Mouse (Mus musculus) layer of hippocampus, adult 6 months (tissue): ENCODE results near the gene Tcl1b5. TPM values are rescaled to one million over a fixed set of nuclear protein-coding genes. Genes with fewer than 3 reads are reported as not detected.

Source experiments
- long read RNA-seq, 2 experiments: library from polyadenylated mRNA; unstranded; transcript quantifications; one replicate each; pipeline ENCODE4 v2.0.0; 2019 to 2020
- polyA plus RNA-seq: library from polyadenylated mRNA; unstranded; fragments of <200 nt; fragmentation: Nextera tagmentation; gene quantifications from 2 replicates; pipeline ENCODE4 v1.2.3, GENCODE M21; 2021

Gene Tcl1b5
- polyA plus RNA-seq, result not detected in 2 replicates
- long read RNA-seq, experiment 1, result 0 reads
- long read RNA-seq, experiment 2, result 0 reads

DNA sequence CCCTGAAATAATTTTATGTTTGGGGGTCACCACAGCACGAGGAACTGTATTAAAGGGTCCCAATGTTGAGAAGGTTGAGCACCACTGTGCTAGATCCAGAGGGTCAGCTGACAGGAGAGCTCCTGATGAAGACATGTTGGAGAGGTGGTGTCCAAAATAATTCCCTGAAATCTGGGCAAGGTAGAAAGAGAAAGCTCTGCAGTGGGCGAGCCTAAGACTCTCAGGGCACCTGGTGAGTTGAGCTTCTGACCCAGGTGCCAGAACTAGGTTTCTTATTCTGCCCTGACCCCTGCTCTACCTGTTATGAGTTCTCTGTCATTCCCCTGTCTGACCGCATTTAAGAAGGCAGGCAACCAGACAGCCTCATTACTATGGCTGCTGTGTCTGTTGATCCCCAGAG lies at the start of gene Tcl1b5:
TSS of gene Tcl1b5 (plus strand) at position 301 of the 400 bp plus-strand sequence.

DNA sequence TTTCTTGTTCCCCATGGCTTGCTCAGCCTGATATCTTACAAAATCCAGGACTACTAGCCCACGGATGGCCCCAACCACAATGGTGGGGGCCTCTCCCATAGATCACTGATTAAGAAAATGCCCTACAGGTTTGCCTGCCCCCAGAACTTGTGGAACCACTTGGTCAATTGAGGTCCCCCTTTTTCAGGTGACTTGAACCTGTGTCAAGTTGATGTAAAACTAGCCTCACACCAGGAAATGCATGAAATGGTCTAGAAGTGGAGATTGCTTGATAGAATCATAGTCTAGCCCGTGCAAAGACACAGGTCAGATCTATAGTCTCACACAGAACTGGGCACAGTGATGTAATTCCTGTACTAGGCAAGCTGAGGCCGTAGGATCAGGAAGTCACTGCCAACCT lies 30.4 kb upstream of the Tcl1b5 start, which contains the start of gene Tcl1b2:
TSS of gene Tcl1b2 (plus strand) at position 301 of the 400 bp plus-strand sequence.

DNA sequence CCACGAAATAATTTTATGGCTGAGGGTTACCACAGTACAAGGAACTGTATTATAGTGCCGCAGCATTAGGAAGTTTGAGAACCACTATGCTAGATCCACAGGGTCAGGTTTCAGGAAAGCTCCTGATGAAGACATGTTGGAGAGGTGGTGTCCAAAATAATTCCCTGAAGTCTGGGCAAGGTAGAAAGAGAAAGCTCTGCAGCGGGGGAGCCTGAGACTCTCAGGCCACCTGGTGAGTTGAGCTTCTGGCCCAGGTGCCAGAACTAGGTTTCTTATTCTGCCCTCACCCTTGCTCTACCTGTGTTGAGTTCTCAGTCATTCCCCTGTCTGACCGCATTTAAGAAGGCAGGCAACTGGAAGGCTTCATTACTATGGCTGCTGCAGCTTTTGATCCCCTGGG lies 16.8 kb upstream of the Tcl1b5 start, which contains the start of gene Tcl1b1:
TSS of gene Tcl1b1 (plus strand) at position 301 of the 400 bp plus-strand sequence.

DNA sequence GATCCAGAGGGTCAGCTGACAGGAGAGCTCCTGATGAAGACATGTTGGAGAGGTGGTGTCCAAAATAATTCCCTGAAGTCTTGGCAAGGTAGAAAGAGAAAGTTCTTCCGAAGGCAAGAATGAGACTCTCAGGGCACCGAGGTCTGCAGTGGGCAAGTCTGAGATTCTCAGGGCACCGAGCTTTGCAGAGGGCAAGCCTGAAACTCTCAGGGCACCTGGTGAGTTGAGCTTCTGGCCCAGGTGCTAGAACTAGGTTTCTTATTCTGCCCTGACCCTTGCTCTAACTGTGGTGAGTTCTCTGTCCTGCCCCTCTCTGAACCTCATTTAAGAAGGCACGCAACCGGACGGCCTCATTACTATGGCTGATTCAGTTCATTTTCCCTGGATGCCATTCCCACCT lies 14.6 kb downstream of the Tcl1b5 start, which contains the start of gene Tcl1b3:
TSS of gene Tcl1b3 (plus strand) at position 301 of the 400 bp plus-strand sequence.

GRCm38 (mm10) chr12:105201657-105202056 lies 25.5 kb downstream of the Tcl1b5 start, which contains the start of gene Tcl1b4:
Tcl1b4 (plus strand) TSS chr12:105201957.

DNA sequence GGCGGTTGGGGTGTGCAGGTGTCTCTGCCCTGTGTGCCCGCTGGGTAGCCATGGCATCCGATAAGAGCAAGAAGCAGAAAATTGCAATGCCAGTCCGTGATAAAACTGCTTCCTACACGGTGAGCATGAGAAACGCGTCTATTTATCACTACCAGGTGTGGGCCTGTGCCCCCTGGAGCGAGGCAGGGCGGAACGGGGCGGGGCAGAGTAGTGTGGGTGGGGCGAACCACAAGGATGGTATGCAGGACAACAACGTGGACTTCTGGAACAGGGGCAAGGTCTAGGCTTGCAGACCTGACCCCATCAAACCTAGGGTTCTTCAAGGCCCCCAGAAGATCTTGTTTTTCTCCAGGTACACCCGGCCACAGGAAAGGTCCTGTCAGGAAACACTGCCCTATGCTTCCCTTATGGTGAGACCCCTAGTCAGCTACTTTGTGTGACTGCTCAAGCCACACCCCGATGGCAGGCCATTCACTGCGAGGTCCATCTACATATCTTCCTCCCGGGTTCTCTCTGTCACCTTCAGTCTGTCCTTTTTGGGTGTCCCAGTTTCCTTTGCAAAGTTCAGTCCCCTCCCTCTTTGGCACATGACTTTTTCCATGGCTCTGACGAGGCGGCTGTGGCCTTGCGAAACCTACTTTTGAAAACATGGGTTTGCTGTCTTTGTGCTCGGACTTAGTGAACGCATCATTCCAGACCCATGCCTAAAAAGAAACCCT lies 46.6 kb downstream of the Tcl1b5 start, which contains the start of gene Tcl1:
TSS of gene Tcl1 (minus strand) at position 193 of the 719 bp plus-strand sequence.

Other genes with a start within 250 kb of the Tcl1b5 start
- 0.39 and 0.41 TPM in 2 replicates for gene Syne3, start 166.5 kb upstream of the Tcl1b5 start, polyA plus RNA-seq
- 37.0 and 37.4 TPM in 2 replicates for gene Glrx5, start 143.7 kb upstream of the Tcl1b5 start, polyA plus RNA-seq
- not detected in 2 replicates for gene Tcl1b2, start 30.3 kb upstream of the Tcl1b5 start, polyA plus RNA-seq
- not detected in 2 replicates for gene Tcl1b1, start 16.7 kb upstream of the Tcl1b5 start, polyA plus RNA-seq
- not detected in 2 replicates for gene Tcl1b3, start 14.7 kb downstream of the Tcl1b5 start, polyA plus RNA-seq
- not detected in 2 replicates for gene Tcl1b4, start 25.6 kb downstream of the Tcl1b5 start, polyA plus RNA-seq
- not detected in 2 replicates for gene Tcl1, start 46.4 kb downstream of the Tcl1b5 start, polyA plus RNA-seq
- gene Tunar, start 157.5 kb downstream of the Tcl1b5 start, polyA plus RNA-seq, result 6.2 and 7.1 TPM in 2 replicates